Mouse (Mus musculus): ENCODE measurements around the gene Ddx47.
A peak's percentile ranks its signal among the peaks of the same experiment; 100 is the strongest.

Gene Ddx47

GRCm38 (mm10) chr6:135011048-135011733, at the start of gene Ddx47:
Gene Ddx47, plus strand, starts transcription at chr6:135011612.
- peak; percentile 93 for DNase-seq (ENCODE audit: inconsistent ontology term)

GRCm38 (mm10) chr6:134961858-134962517, 49.4 kb upstream of the Ddx47 start:
- DNase-seq (ENCODE audit: inconsistent ontology term): peak; percentile 40

GRCm38 (mm10) chr6:134962518-134962893, 48.9 kb upstream of the Ddx47 start:
- DNase-seq (ENCODE audit: inconsistent ontology term): no peak

GRCm38 (mm10) chr6:134963910-134964309, 47.5 kb upstream of the Ddx47 start:
- DNase-seq (ENCODE audit: inconsistent ontology term): no peak

GRCm38 (mm10) chr6:134966681-134967080, 44.7 kb upstream of the Ddx47 start:
- DNase-seq (ENCODE audit: inconsistent ontology term): no peak

- no peak for DNase-seq (ENCODE audit: inconsistent ontology term)
These were observed 43.1 kb upstream of the Ddx47 start for GRCm38 (mm10) chr6:134968326-134968725.

GRCm38 (mm10) chr6:134969498-134969897, 41.9 kb upstream of the Ddx47 start:
- DNase-seq (ENCODE audit: inconsistent ontology term): no peak

- no peak for DNase-seq (ENCODE audit: inconsistent ontology term)
These were observed 39.3 kb upstream of the Ddx47 start for GRCm38 (mm10) chr6:134972096-134972495.

GRCm38 (mm10) chr6:134976628-134977027, 34.8 kb upstream of the Ddx47 start:
- no peak for DNase-seq (ENCODE audit: inconsistent ontology term)

- DNase-seq (ENCODE audit: inconsistent ontology term): no peak
These were observed 30.0 kb upstream of the Ddx47 start, which contains the start of gene Apold1 for GRCm38 (mm10) chr6:134981231-134982062. Gene Apold1, plus strand, starts transcription at chr6:134981718.

- DNase-seq (ENCODE audit: inconsistent ontology term): peak; percentile 89
These were observed 27.7 kb upstream of the Ddx47 start for GRCm38 (mm10) chr6:134983529-134984370.

- DNase-seq (ENCODE audit: inconsistent ontology term): no peak
These were observed 26.7 kb upstream of the Ddx47 start for GRCm38 (mm10) chr6:134984748-134985147.

- DNase-seq (ENCODE audit: inconsistent ontology term): no peak
These were observed 23.0 kb upstream of the Ddx47 start for GRCm38 (mm10) chr6:134988377-134988776.

- DNase-seq (ENCODE audit: inconsistent ontology term): no peak
These were observed 20.7 kb upstream of the Ddx47 start for GRCm38 (mm10) chr6:134990674-134991073.

GRCm38 (mm10) chr6:134994031-134994651, 17.3 kb upstream of the Ddx47 start:
- DNase-seq (ENCODE audit: inconsistent ontology term): no peak

- no peak for DNase-seq (ENCODE audit: inconsistent ontology term)
These were observed 16.4 kb upstream of the Ddx47 start for GRCm38 (mm10) chr6:134994985-134995384.

GRCm38 (mm10) chr6:134996918-134997317, 14.5 kb upstream of the Ddx47 start:
- DNase-seq (ENCODE audit: inconsistent ontology term): no peak

- DNase-seq (ENCODE audit: inconsistent ontology term): no peak
These were observed 13.3 kb upstream of the Ddx47 start for GRCm38 (mm10) chr6:134998076-134998475.

- no peak for DNase-seq (ENCODE audit: inconsistent ontology term)
These were observed 12.6 kb upstream of the Ddx47 start for GRCm38 (mm10) chr6:134998781-134999180.

GRCm38 (mm10) chr6:135000272-135000671, 11.1 kb upstream of the Ddx47 start:
- DNase-seq (ENCODE audit: inconsistent ontology term): no peak

GRCm38 (mm10) chr6:135001991-135002390, 9.4 kb upstream of the Ddx47 start:
- no peak for DNase-seq (ENCODE audit: inconsistent ontology term)

All from Muller cell, postnatal 12 days (primary cell).